Mouse (Mus musculus) duodenum, adult 2 months (tissue): Measurements from ENCODE around the gene 1700016D06Rik. TPM values are rescaled to one million over a fixed set of nuclear protein-coding genes. Genes with fewer than 3 reads are reported as not detected.

Source experiments
- polyA plus RNA-seq: library from polyadenylated mRNA; depleted of rRNA; stranded (reverse); fragments of >200 nt; gene quantifications from 2 replicates; pipeline ENCODE4 v1.2.3, GENCODE M21; 2012; ENCODE audit warnings: low replicate concordance; rRNA removed

The 1700016D06Rik gene
- not detected in 2 replicates for polyA plus RNA-seq

DNA sequence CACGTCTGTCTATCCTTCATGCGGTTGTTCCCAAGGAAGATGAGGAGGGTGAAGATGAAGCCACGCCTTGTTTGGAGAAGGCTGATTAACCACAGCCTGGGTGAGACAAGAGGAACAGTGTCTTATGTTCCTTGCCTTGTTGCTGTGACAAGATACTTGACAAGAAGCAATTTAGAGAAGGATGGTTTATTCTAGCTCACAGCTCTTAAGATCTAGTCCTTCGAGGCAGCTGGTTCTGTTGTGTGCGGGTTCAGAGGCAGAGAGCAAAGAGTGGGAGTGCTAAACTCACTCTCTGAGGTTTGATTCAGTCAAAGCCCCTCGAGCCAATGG lies at the start of gene 1700016D06Rik:
Gene 1700016D06Rik, minus strand, starts transcription at position 31 of the 330 bp plus-strand sequence.

DNA sequence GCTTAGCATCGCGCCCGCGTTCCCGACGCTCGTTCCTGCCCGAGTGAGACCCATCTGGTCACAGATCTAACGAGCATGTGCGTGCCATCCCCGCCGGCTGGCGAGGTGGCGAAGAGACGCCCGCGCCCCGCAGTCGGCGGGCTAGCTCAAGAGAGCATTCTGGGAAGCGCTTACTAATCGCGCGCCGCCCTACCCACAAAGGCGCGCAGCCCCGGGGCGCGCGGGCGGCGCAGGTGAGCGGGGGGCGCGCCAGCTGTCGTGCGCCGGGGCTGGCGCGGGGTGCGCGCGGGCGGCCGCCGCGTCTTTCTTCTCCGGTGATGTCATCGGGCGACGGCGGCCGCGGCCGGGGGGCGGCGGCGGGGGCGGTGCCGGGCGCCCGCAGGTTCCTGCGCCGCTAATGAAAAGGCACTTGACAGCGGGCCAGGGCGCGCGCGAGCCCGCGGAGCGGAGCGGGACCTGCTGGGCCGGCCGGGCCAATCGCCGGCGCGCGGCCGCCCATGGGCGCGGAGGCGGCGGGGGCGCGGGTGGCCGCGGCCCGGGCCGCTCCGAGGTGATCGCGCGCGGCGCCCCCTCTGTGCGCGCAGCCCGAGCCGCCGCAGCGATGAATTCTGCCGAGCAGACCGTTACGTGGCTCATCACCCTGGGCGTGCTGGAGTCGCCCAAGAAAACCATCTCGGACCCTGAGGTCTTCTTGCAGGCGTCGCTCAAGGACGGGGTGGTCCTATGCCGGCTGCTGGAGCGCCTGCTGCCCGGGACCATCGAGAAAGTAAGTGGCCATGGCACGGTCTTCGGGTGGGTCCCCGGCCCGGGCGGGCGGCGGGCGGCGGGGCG lies 27.0 kb upstream of the 1700016D06Rik start, which contains the start of gene Arhgef7:
Gene Arhgef7, plus strand, starts transcription at position 71 of the 831 bp plus-strand sequence.

DNA sequence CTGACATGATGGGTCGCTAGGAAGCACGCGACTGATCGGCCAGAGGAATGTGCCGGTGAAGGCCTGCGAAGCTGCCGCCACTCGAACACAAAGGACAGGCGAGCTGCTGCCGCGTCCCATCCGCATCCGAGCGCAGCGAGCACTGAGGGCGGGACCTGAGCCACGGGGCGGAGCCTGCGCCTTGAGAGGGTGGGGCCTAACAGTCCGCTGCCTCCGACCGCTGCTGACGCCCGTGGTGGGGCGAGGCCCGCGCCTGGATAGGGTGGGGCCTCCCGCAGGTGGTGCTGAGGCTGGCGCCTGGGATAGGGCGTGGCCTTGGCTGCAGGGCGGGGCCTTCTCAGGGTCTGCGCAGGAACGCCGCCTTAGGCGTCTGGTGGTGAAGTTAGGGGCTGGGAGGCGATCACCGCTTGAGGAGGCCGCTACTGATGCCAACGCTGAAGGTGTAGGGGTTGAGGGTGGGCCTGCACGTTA lies 65.2 kb downstream of the 1700016D06Rik start, which contains the start of gene Ankrd10:
Gene Ankrd10, minus strand, starts transcription at position 147 of the 471 bp plus-strand sequence.

Other genes with a start within 250 kb of the 1700016D06Rik start
- gene Rab20, start 222.4 kb downstream of the 1700016D06Rik start, polyA plus RNA-seq: 19.4 and 34.6 TPM in 2 replicates
- gene Naxd, start 203.6 kb downstream of the 1700016D06Rik start, polyA plus RNA-seq: 74.4 and 94.8 TPM in 2 replicates
- gene Cars2, start 150.3 kb downstream of the 1700016D06Rik start, polyA plus RNA-seq: 41.7 and 67.3 TPM in 2 replicates
- gene Ing1, start 145.5 kb downstream of the 1700016D06Rik start, polyA plus RNA-seq: 6.1 and 8.2 TPM in 2 replicates
- gene Ankrd10, start 65.3 kb downstream of the 1700016D06Rik start, polyA plus RNA-seq: 29.7 and 36.5 TPM in 2 replicates
- 22.5 and 22.7 TPM in 2 replicates for gene Arhgef7, start 26.7 kb upstream of the 1700016D06Rik start, polyA plus RNA-seq
- not detected in 2 replicates for gene Tex29, start 139.4 kb upstream of the 1700016D06Rik start, polyA plus RNA-seq